Mouse (Mus musculus) cerebellum, postnatal 10 days (tissue): ENCODE measurements at regions not wholly inside any gene's neighbourhood (a gene's known extent, or its start where the extent isn't known, plus 50 kb on each side); places are given as distances from the start of the nearest gene placed in this dataset.

ENCODE experiments used
- DNase-seq, 2 experiments: peaks; one replicate each; pipeline ENCODE4 v3.0.0; 2021; ENCODE audit warnings: mixed read lengths in 2 of 2

DNA sequence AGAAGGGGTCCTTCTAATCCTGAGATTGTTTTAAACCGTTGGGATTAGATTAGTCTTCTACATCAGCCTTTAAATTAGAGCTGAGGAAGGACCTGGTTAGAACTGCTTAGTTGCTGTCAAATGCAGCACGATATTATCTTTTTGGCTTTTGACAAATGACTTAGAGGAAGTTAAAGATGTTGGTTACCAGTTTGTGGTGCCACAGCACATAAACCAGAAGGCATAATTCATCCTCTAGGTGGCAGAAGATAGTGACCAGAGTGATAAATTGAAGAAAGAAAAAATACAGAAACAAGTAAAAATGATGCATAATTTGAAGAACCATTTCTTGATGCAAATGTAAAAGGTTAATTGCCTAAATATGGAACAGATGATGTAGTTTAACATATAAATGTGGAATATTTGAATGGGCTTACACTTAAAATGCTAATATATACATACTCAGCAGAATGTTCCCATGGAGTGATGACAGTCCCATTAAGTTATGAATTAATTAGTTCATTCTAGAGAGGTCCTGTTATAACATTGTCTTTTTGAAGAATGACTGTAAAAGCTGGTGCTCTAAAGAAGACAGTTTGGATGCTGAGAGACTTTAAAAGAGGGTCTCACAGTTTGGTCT, 760.0 kb downstream of the 1190002N15Rik start:
- peak in 1 of 2 experiments; percentile 31 for DNase-seq
